Mouse (Mus musculus): ENCODE data around the gene Ctsa.
A peak's percentile ranks its signal among the peaks of the same experiment; 100 is the strongest.
"Not testable (repeated sequence)": the region's sequence is repeated elsewhere in the genome, so short reads cannot be mapped to it uniquely, and the experiment has no call there.

The Ctsa gene

DNA sequence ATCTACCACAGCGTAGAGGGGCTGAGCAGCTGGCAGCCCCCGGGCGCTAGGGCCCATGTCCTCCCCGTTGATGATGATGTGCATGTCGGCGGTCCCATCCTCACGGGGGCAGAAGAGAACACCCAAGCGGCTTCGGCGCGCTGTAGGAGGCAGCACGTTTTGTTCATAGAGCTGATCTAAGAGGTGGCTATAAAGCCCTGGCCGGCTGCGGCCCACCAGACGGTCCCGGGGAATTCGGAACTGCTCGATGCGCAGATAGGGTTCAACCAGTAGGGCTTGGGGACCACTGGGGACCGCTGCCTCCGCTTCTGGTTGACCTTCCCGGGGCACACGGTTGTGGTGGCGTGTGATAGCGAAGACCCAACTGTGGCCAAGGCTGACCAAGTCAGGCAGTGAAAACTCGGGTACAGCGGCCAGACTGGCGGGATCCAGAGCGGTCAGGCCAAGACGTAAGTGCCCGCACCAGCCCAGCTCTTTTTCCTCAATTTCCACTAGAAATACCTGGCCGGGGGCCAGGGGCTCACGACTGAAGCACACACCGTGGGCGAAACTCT lies at the start of gene Ctsa:
Ctsa (plus strand) TSS at position 126 of the 554 bp plus-strand sequence.
- peak; percentile 60 for DNase-seq (ENCODE audit: low spot score)

DNA sequence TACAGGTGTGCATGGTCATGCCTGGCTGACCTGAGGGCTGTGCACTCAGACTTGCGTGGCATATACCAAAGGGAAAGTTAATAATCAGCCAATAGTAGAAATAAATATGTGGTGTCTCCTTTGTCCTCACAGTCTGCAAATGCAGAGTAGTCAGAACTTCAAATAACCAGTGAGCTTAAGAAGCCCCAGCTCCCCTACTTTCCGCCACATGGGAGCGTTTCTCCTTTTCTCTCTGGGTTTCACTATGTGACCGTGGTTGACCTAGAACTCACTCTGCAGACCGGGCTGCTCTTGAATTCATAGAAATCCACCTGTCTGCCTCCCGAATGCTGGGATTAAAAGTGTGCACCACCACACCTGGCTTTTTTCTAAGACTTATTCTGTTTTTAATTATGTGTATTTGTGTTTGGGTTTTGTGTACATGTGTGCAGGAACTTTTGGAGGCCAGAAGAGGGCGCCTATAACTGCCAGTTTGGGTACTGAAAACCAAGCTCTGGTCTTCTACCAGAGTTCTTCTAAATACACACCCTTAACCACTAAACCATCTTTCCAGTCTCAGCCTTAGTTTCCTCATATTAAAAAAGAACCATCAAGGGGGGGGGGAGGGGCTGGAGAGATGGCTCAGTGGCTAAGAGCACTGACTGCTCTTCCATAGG lies 48.6 kb upstream of the Ctsa start:
- DNase-seq (ENCODE audit: low spot score): no peak

DNA sequence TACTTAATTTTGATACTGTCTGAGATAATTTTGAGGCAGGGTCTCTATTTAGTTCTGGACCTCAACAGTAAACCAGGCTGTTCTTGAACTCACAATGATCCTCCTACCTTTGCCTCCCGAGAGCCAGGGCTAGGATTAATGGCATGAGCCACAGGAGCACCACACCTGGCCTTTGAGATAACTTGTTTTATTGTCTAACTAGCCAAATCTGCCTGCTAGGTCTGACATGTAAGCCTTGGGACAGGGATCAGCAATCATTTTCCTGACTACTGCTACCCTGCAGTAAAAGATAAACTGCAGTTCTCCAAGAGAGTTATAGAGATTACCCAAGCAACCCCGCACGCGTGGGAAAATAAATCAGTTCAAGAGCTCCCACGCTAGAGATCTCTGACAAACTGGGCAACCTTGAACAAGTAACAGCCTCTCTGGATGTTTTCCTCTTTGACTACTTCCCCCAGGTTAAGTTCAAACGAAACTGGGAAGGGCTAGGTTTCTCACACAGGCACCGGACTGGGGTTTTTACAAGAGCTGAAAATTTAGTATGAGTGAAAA lies 47.7 kb upstream of the Ctsa start:
- DNase-seq (ENCODE audit: low spot score): no peak

DNA sequence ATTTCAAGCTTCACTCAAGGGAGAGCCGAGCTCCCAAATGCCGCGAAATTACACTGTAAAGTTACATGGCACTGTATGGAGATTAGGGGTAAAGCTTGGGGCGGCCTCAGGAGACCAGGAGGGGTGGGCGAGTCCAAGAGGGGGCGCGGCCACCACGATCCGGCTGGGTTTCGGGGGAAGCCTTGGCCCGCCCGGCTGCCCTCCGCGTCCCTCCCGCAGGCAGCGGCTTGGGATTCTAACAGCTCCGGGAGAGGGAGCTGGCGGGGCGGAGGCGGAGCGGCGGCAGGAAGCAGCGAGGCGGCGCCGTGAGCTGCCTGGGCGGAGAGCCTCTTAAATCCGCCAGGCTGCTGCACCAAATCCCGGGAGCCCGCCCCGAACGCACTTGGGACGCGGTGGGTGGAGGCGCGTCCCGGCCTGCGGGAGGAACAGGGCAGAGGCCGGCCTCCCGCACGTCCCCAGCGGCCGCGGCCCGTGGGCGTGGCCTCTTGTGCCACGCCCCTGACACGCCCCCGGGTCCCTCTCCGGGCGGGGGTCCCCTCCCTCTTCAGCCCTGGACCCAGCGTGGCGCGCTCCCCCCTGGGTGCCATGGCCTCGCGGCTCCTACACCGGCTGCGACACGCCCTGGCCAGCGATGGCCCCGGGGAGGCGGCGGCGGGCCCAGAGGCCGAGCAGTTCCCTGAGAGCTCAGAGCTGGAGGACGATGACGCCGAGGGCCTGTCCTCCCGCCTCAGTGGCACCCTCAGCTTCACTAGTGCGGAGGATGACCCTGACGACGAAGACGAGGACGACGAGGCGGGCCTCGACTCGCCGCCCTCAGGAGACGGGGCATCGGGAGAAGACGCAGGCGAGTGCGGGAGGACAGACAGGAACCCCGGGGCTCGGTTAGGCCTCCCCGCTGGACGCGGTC lies 46.9 kb upstream of the Ctsa start, which contains the start of gene Snx21:
Snx21 (plus strand) TSS at position 343 of the 907 bp plus-strand sequence.
- DNase-seq (ENCODE audit: low spot score): peak; percentile 62

DNA sequence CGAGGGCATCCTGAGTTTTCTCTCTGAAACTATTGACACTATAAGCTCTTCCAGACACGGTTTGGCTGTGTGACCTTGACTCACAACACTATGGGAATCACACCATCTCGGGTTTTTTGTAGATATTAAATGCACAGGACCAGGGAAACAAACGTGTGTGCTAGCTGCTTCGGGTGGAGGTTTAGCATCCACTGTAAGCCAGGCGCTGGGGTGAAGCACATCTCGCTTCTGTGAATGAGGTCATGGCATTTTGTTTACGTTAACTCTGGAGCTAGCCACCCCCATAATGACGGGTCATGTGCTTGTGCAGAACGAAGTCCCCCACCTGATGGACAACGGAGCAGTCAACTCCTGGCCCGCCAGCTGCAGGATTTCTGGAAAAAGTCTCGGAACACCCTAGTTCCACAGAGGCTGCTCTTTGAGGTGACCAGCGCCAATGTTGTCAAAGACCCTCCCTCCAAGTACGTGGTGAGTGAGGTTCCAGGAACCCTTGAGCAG lies 46.2 kb upstream of the Ctsa start:
- DNase-seq (ENCODE audit: low spot score): no peak

DNA sequence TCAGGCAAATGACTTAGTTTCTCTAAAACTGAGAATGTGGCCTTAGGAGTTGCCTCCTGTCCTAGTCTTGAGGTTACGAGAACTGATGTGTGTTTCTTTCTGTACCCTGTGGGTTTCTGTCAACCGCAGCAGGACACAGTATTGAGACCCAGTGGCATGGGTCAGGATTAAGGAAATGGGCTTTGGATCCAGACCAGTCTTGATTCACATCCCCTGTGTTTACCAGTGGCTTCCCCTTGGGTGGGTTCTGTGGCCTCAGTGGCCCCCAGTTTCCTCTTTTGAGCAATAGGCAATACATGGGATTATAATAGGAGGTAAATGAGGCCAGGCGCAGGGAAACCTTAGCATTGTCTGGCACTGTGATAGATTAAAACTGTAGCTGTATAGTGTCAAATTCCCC lies 45.6 kb upstream of the Ctsa start:
- DNase-seq (ENCODE audit: low spot score): no peak

DNA sequence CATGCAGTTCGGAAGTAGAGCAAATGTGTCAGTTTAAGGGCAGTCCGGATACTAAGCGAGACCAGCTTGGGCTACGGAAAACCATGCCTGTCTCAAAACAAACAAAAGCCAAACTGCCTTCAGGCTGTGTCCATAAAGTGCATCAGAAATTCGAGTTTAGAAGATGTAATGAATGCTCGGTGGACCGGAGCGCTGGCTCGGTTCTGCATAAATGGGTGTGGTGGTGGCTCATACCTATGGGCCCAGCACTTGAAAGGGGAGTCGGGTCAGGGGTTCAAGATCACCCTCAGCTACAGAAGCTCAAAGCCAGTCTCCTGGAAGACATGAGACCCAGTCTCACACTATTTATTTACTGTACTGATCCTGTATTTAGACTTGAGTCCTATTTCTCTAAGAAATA lies 44.9 kb upstream of the Ctsa start:
- DNase-seq (ENCODE audit: low spot score): no peak

DNA sequence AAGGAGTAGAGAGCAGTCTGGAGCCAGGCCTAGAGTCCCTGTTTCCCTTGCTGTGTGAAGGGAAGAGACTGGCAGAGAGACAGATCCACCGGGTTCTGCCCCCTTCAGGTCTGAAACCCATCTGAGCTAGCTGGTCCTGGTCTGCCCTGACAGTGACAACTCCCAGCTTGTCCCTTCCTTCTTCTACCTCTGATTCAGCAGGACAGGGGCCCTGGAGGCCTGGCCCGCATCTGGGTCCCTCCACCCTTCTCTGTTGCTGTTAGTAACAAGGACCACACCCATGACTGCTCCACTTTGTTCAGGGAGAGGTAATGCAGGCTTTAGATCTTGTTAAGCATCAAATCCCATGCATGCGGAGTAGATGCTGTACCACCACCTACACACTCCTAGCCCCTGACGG lies 44.3 kb upstream of the Ctsa start:
- DNase-seq (ENCODE audit: low spot score): no peak

DNA sequence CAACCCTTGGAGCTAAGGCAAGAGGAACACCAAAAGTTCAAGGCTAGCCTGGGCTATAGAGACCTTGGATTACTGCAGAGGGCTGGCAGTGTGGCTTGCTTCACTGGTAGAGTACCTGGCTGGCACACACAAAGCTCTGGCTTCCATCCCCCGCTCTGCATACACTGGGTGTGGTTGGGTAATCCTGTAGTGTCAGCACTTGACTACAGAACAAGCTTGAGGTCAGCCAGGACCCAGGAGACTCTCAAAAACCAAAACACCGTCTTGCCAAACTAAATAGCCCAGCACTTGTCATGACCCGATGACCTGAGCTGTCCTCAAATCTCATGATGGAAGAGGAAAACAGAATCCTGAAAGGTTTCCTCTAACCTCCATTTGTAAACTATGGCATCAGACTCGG lies 42.2 kb upstream of the Ctsa start:
- no peak for DNase-seq (ENCODE audit: low spot score)

DNA sequence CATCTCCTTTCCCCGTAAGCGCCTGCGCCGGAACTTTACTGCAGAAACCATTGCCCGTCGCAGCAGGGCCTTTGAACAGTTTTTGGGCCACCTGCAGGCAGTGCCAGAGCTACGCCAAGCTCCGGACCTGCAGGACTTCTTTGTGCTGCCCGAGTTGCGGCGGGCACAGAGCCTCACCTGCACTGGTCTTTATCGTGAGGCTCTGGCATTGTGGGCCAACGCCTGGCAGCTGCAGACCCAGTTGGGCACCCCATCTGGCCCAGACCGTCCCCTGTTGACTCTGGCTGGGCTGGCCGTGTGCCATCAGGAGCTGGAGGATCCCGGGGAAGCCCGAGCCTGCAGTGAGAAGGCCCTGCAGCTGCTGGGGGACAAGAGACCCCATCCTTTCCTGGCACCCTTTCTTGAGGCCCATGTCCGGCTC lies 40.8 kb upstream of the Ctsa start:
- no peak for DNase-seq (ENCODE audit: low spot score)

DNA sequence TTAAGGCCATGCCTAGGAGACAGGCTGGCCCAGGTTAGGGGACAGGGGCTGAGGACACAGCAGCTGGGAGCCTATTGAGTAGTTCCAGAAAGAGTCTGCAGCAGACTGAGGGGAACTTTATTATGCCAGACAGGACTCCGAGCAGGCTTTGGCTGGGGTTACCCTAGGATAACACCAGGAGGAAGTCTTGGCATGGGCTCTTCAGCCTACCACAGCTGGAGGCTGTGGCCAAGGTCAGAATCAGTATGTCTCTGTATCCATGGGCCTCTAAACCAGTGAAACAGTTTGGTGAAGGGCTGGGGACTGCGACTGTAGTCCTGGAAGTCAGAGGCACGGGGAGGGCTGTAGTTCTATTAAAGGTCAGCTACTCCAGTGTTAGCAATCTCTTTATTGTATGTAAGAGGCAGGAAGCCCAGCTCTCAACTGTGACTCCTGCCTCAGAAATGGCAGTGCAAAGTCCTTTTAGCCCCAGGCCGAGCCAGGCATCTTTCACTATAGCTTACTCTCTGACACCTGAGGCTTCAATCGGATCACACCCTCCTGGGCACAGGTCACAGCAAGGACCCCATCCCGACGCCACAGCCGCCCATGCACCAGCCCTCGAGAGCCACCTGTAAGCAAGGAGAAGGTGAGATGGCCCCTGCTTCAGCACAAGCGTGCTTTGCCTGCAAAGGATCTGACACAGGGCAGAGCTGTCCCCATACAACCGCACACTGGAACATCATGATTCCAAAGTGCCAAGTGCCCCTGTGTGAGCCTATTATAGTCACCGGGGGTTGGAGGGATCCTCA lies 40.1 kb upstream of the Ctsa start:
- DNase-seq (ENCODE audit: low spot score): no peak

DNA sequence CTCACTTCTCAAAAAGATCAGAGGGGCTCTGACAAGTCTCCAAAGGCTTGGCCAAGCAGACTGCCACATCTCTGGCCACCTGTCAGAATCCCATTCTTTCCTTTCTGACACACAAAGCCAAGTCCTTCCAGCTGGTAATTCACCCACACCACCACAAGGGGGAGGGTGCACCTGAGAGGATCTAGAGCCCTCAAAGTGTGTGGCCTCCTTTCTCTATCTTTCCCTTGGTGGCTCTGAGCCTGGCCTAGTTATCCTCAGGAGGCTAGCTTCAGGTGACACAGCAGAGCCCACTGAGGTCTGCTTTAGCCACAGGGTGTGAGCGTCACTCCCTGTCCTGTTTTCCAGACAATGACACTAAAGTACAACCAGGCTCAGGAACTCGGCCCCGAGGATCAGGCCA lies 39.4 kb upstream of the Ctsa start:
- peak; percentile 44 for DNase-seq (ENCODE audit: low spot score)

DNA sequence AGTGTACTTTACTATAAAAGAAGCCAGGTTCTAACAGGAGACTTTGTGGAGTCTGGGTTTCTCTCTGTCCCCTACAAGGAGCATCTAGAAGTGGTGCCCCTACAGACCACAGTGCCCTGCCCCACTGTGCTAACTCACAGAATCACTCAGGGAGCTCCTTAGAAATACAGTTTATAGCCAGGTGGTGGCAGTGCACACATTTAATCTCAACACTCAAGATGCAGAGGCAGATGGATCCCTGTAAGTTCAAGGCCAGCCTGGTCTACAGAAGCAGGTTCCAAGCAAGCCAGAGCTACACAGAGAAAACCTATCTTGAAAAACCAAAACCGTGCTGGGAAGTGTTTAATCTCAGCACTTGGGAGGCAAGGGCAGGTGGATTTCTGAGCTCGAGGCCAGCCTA lies 38.9 kb upstream of the Ctsa start:
- DNase-seq (ENCODE audit: low spot score): no peak

DNA sequence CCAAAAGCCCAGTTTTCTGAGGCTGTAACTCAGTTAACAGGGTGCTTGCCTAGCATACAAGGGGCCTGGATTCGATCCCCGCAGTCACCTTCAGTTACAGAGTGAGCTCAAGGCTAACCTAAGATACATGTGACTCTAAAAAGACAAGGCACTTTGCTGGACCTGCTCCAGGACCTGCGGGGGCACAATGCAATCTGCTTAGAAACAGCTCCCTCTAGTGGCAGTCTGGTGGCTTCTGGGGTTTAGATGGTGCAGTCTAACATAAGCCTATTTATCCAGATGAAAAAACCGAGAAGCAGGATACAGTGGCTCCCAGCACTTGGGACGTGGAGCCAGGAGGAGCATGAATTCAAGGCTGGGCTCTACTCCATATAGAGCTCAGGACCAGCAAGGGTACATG lies 38.4 kb upstream of the Ctsa start:
- DNase-seq (ENCODE audit: low spot score): peak; percentile 68

DNA sequence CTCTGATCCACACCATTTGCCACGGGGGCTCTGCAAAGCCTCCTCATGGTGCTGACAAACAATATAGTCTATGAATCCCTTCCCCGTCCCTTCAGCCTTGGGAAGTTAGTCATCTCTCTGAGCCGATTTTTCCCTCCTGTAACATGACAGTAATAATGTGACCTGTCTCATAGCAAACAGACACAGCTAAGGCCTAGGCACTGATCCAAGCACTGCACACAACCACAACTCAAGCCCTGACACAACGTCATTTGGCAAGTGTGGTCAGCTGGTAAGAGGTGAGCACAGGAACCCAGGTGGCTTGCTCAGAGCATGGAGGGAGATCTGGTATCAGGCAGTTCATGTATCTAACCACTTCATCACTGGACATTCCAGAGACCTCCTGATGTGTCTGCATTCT lies 36.8 kb upstream of the Ctsa start:
- no peak for DNase-seq (ENCODE audit: low spot score)

DNA sequence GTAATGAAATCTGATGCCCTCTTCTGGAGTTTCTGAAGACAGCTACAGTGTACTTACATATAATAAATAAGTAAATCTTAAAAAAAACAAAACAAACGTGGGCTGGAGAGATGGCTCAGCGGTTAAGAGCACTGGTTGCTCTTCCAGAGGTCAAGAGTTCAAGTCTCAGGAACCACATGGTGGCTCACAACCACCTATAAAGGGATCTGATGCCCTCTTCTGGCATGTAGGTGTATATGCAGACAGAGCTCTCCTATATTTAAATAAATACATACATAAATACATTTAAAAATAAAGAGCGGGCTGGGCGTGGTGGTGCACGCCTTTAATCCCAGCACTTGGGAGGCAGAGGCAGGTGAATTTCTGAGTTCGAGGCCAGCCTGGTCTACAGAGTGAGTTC lies 34.1 kb upstream of the Ctsa start:
- DNase-seq (ENCODE audit: low spot score): not testable (repeated sequence)

DNA sequence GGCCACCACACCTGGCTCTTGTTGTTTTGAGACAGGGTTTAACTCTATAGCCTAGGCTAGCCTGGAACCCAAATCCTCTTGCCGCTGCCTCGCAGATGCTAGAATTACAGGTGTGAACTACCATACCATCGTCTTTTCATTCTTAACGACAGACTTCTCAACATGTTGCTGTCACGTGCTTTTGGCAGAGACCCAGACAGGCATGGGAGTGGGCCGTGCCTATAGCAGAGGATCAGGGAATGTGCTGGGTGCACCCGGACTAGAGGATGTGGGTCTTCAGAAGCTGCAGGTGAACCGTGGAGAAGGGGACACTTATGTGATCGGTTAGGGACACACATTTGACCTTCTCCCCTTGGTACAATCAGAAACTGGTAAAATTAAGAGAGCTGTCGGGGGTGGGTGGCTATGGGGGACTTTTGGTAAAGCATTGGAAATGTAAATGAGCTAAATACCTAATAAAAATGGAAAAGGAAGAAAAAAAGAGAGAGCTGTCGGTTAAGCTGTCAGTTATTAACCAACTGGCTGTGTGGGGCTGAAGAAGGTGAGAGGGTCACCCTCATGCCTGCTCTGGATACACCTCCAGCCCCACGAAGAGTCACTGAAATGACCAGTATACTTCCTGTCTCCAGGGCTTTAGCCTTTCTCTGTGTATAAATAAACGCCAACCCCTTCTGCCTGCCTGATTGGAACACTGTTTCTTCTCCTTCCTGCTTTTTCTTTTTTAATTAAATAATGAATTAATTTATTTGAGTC lies 32.2 kb upstream of the Ctsa start:
- DNase-seq (ENCODE audit: low spot score): no peak

DNA sequence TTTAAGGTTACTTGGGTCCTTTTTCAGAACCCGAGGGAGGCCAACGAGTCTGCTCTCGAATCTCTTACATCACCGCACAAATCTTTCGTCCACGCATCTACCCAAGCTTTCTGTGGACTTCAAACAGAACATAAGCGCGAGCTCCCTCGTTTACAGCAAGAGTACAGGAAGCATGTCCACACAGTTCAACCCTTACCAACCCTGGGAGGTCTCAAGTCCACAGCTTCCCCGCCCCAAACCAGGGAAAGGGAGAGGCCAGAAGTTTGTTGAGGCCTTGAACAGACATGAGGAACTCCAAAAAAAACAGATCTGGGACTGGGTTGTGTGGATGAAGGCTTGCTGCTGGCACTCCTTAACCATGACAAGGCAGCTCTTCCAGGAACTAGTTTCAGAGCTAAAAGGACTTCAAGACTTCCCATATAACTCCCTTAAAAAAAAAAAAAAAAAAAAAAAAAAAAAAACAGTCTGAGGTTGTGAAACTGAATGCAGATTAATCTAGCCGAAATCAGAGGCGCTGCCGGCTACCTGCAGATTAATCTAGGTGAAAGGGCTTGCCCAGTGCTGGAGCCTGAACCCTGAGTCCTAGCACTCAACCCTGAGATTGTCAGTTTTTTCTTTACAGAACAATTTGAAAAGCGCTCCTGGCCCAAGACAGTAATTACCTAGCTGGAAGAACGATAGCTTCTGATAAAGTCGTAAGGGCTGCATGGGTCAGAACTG lies 29.3 kb upstream of the Ctsa start:
- no peak for DNase-seq (ENCODE audit: low spot score)

DNA sequence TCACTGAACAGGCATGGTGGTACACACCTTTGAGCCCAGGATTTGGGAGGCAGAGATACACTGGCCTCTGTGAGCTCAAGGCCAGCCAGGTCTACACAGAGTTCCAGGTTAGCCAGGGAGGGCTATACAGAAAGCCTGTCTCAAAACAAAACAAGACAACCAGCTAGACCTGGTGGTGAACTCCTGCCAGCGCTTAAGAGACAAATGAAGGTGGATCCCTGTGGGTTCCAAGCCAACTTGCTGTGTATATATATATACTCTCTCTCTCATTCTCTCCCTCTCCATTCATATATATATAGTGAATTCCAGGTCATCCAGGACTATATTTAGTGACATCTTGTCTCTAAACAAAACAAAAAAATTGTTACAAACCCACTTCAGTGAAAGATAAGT lies 28.8 kb upstream of the Ctsa start:
- no peak for DNase-seq (ENCODE audit: low spot score)

DNA sequence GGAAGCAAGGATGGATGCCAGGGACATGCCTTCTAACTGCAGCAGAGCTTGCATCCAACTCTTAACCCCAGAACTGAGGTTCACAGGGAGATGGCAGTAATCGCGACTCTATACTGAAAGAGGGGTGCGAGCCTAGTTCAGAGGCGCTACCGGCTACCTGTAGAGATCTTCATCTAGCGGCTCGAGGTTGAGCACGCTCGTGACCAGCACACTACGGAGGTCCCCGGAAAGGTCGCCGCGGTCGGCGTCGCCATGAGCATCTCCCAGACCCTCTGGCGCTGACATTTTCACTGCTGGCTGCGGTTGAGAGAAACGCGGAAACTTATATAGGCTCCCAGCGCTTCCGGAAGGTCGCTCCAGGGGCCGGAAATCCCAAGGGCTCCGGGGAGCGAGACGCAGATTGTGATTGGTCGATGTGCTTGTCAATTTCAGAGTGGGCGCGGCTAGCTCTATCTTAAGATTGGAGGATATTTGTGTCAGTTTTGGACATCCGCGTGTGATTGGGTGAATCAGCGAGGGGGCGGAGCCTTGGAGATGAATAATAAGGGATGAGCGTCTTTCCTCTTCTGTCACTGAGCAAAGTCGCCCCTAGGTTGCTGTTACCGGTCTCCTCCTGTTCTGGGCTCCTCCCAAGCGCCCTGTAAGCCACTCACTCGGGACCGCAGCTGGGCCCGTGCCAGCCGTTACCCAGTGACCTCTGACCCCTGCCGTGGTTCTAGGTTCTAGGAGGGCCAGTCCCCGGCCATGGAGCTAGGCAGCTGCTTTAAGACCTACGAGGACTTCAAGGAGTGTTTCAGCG lies 27.9 kb upstream of the Ctsa start, which contains the start of the genes Acot8 and Zswim3:
Acot8 (minus strand) TSS at position 350 of the 799 bp plus-strand sequence.
Zswim3 (plus strand) TSS at position 566 of the 799 bp plus-strand sequence.
- DNase-seq (ENCODE audit: low spot score): peak; percentile 98

Measured in spleen, adult 12 weeks (tissue).